In genomic region chr11:8572762-8573161, GRCm38 (mm10) we compare ENCODE assay signal across 22 mouse cellular contexts.
DNase-seq lines count a peak whose midpoint lies in the region; ATAC-seq and TF ChIP-seq lines count a peak whose summit lies in the region.
"Had no signal": no experiment of that assay in that cellular context is flagged by ENCODE, and none has a peak within 500 bp of the region (broad histone marks: within the 10 kb centered on the region; RNA-seq: fewer than 3 reads in every experiment).

No protein-coding gene starts in this region.

- TF ChIP-seq EP300 in lung, postnatal 0 days (IDR thresholded peaks at IDR 0.05), result no peak
- no peak for TF ChIP-seq EP300 in stomach, postnatal 0 days (optimal IDR thresholded peaks at IDR 0.05)

- H3K9ac ChIP-seq in kidney, embryonic 14.5 days (ENCODE audit: low read depth, low read length), result no peak overlapping the region
- no peak overlapping the region for H3K9ac ChIP-seq in lung, postnatal 0 days (replicated peaks; ENCODE audit: low read depth)
- no peak overlapping the region for H3K9ac ChIP-seq in intestine, embryonic 15.5 days
- H3K9ac ChIP-seq in stomach, postnatal 0 days (ENCODE audit: low read length), result no peak overlapping the region
- H3K9ac ChIP-seq: forebrain, postnatal 0 days; hindbrain, embryonic 12.5 days; limb, embryonic 12.5 days; liver, embryonic 12.5 days had no signal

- peaks cover 3% of the 10 kb centered on the region; the same call in 1 of the 2 replicates for H3K36me3 ChIP-seq in kidney, embryonic 14.5 days (ENCODE audit: control insufficient read depth, insufficient read depth, low read length)
- H3K36me3 ChIP-seq in lung, postnatal 0 days (ENCODE audit: insufficient read depth, low read length), result no peaks in the 10 kb centered on the region
- H3K36me3 ChIP-seq in intestine, embryonic 15.5 days, result no peaks in the 10 kb centered on the region
- H3K36me3 ChIP-seq in stomach, postnatal 0 days (ENCODE audit: control insufficient read depth, insufficient read depth, low read length), result no peaks in the 10 kb centered on the region
- H3K36me3 ChIP-seq: hindbrain, embryonic 12.5 days; midbrain, embryonic 10.5 days had no signal

- no peak for ATAC-seq in kidney, embryonic 14.5 days (ENCODE audit: low FRiP score, low TSS enrichment)
- 0 out of 2 replicates have a peak, but pooled peaks have one; percentile 8 for ATAC-seq in lung, postnatal 0 days
- peak; percentile 57 for ATAC-seq in intestine, embryonic 15.5 days
- peak; percentile 90 for ATAC-seq in stomach, postnatal 0 days (ENCODE audit: low FRiP score, low TSS enrichment)
- no peak for ATAC-seq in inflammation-experienced regulatory T-cells, adult 6 months
- ATAC-seq: activated CD4-positive, CD25-positive, alpha-beta regulatory T cell, adult 4 months; forebrain, postnatal 0 days; liver, embryonic 12.5 days had no signal

- WGBS in kidney, embryonic 14.5 days, result 76% methylated on average over 7 of the region's 7 CpGs
- 69% methylated on average over 7 of the region's 7 CpGs for WGBS in lung, postnatal 0 days
- WGBS in intestine, embryonic 15.5 days, result 75% methylated on average over 7 of the region's 7 CpGs
- WGBS in stomach, postnatal 0 days, result 62% methylated on average over 7 of the region's 7 CpGs

- H3K4me3 ChIP-seq in kidney, embryonic 14.5 days (ENCODE audit: low read length), result no peak overlapping the region
- H3K4me3 ChIP-seq in lung, postnatal 0 days (ENCODE audit: low read depth, low read length), result no peak overlapping the region
- H3K4me3 ChIP-seq in intestine, embryonic 15.5 days (replicated peaks), result no peak overlapping the region
- H3K4me3 ChIP-seq in stomach, postnatal 0 days (ENCODE audit: low read depth, low read length), result no peak overlapping the region
- H3K4me3 ChIP-seq: hindbrain, embryonic 12.5 days; limb, embryonic 12.5 days; liver, embryonic 12.5 days; midbrain, embryonic 10.5 days had no signal

- H3K4me2 ChIP-seq in kidney, embryonic 14.5 days (replicated peaks; ENCODE audit: low read depth, low read length), result no peak overlapping the region
- no peak overlapping the region for H3K4me2 ChIP-seq in lung, postnatal 0 days (replicated peaks; ENCODE audit: low read depth, low read length)
- H3K4me2 ChIP-seq in intestine, embryonic 15.5 days (replicated peaks), result no peak overlapping the region
- H3K4me2 ChIP-seq in stomach, postnatal 0 days (replicated peaks; ENCODE audit: low read depth), result no peak overlapping the region
- H3K4me2 ChIP-seq: heart, embryonic 11.5 days; hindbrain, embryonic 12.5 days; limb, embryonic 12.5 days; liver, embryonic 12.5 days had no signal

- DNase-seq in kidney, adult 9 months, result no peak
- no peak for DNase-seq in lung, postnatal 0 days (ENCODE audit: low spot score)
- no peak for DNase-seq in lung, postnatal 10 days
- DNase-seq in stomach, postnatal 0 days (ENCODE audit: low spot score), result peak; percentile 79
- DNase-seq: adrenal gland, postnatal 14 days; B cell, adult 2 months; cerebellum, adult 11 months; cerebellum, postnatal 25 days; embryo, embryonic 11 days; forebrain, postnatal 0 days; heart, postnatal 10 days; lung, adult 2 months; right cerebral cortex, postnatal 25 days had no signal

- TF ChIP-seq CTCF in lung, postnatal 0 days (IDR thresholded peaks at IDR 0.05), result no peak
- no peak for TF ChIP-seq CTCF in stomach, postnatal 0 days (IDR thresholded peaks at IDR 0.05; ENCODE audit: low read depth)

- H3K4me1 ChIP-seq in kidney, embryonic 14.5 days (ENCODE audit: control insufficient read depth, insufficient read depth, low read length), result peaks cover 40% of the 10 kb centered on the region
- peaks cover 5% of the 10 kb centered on the region; the same call in 1 of the 2 replicates for H3K4me1 ChIP-seq in lung, postnatal 0 days (ENCODE audit: insufficient read depth, low read depth, low read length)
- peaks cover 39% of the 10 kb centered on the region for H3K4me1 ChIP-seq in intestine, embryonic 15.5 days (replicated peaks)
- H3K4me1 ChIP-seq in stomach, postnatal 0 days (replicated peaks; ENCODE audit: control insufficient read depth, insufficient read depth), result 0 out of 2 replicates have a peak, but pooled peaks cover 6% of the 10 kb centered on the region
- H3K4me1 ChIP-seq: liver, embryonic 12.5 days had no signal

- H3K27me3 ChIP-seq in kidney, embryonic 14.5 days (ENCODE audit: control insufficient read depth, insufficient read depth, low read length), result no peaks in the 10 kb centered on the region
- no peaks in the 10 kb centered on the region for H3K27me3 ChIP-seq in lung, postnatal 0 days (replicated peaks; ENCODE audit: insufficient read depth, low read length)
- H3K27me3 ChIP-seq in intestine, embryonic 15.5 days (replicated peaks), result no peaks in the 10 kb centered on the region
- H3K27me3 ChIP-seq in stomach, postnatal 0 days (ENCODE audit: control insufficient read depth, insufficient read depth, low read length), result no peaks in the 10 kb centered on the region
- H3K27me3 ChIP-seq: hindbrain, embryonic 12.5 days; limb, embryonic 12.5 days; liver, embryonic 12.5 days had no signal

- H3K27ac ChIP-seq in kidney, embryonic 14.5 days (ENCODE audit: low read depth, low read length), result 0 out of 2 replicates have a peak overlapping the region, but pooled peaks have one; percentile 30
- no peak overlapping the region for H3K27ac ChIP-seq in lung, postnatal 0 days (ENCODE audit: low read length)
- peak overlapping the region; percentile 22; the same call in 1 of the 2 replicates for H3K27ac ChIP-seq in intestine, embryonic 15.5 days
- H3K27ac ChIP-seq in stomach, postnatal 0 days (replicated peaks), result peak overlapping the region; percentile 90
- H3K27ac ChIP-seq: hindbrain, embryonic 12.5 days; limb, embryonic 12.5 days; liver, embryonic 12.5 days; midbrain, embryonic 10.5 days had no signal

- no peaks in the 10 kb centered on the region for H3K9me3 ChIP-seq in kidney, embryonic 14.5 days (ENCODE audit: control insufficient read depth, low read length)
- no peaks in the 10 kb centered on the region for H3K9me3 ChIP-seq in lung, postnatal 0 days (ENCODE audit: low read length)
- H3K9me3 ChIP-seq in intestine, embryonic 15.5 days, result no peaks in the 10 kb centered on the region
- H3K9me3 ChIP-seq in stomach, postnatal 0 days (ENCODE audit: control insufficient read depth, low read length), result no peaks in the 10 kb centered on the region
- H3K9me3 ChIP-seq: hindbrain, embryonic 12.5 days; limb, embryonic 12.5 days; liver, embryonic 12.5 days; midbrain, embryonic 10.5 days had no signal

Comparison
In these comparisons a context has a peak if more than half of its experiments do, and no peak if none do; other contexts are left out.
1. ATAC-seq: peak in lung, postnatal 0 days (single experiment), intestine, embryonic 15.5 days (single experiment) and stomach, postnatal 0 days (single experiment); none in kidney, embryonic 14.5 days (single experiment) and inflammation-experienced regulatory T-cells, adult 6 months (single experiment).